Mouse (Mus musculus): ENCODE data around the gene Zbtb25. TPM values are rescaled to one million over a fixed set of nuclear protein-coding genes. Genes with fewer than 3 reads are reported as not detected.
A peak's percentile ranks its signal among the peaks of the same experiment; 100 is the strongest.

The Zbtb25 gene
- polyA plus RNA-seq, 1 experiment from 2014 or later, result 4.3 TPM

GRCm38 (mm10) chr12:76380151-76380550, 10.7 kb upstream of the Zbtb25 start:
- H3K36me3 ChIP-seq (ENCODE audit: control insufficient read depth, insufficient read depth), result peaks cover 7% of the 10 kb centered on the region; the same call in 1 of the 2 replicates
- no peaks in the 10 kb centered on the region for H3K9me3 ChIP-seq (ENCODE audit: control insufficient read depth)
- 41% methylated on average over 7 of the region's 7 CpGs for WGBS
- H3K4me1 ChIP-seq (replicated peaks; ENCODE audit: control insufficient read depth, insufficient read depth, low read length), result no peaks in the 10 kb centered on the region
- no peak overlapping the region for H3K9ac ChIP-seq (ENCODE audit: low read depth, low read length)
- ATAC-seq, result no peak
- TF ChIP-seq CTCF (IDR thresholded peaks at IDR 0.05; ENCODE audit: low read depth), result no peak
- no peak overlapping the region for H3K27ac ChIP-seq (ENCODE audit: low read depth, low read length)
- H3K4me2 ChIP-seq (replicated peaks; ENCODE audit: low read depth), result no peak overlapping the region
- no peaks in the 10 kb centered on the region for H3K27me3 ChIP-seq (replicated peaks; ENCODE audit: control insufficient read depth, insufficient read depth, low read length)
- H3K4me3 ChIP-seq (ENCODE audit: low read depth, low read length), result no peak overlapping the region

DNA sequence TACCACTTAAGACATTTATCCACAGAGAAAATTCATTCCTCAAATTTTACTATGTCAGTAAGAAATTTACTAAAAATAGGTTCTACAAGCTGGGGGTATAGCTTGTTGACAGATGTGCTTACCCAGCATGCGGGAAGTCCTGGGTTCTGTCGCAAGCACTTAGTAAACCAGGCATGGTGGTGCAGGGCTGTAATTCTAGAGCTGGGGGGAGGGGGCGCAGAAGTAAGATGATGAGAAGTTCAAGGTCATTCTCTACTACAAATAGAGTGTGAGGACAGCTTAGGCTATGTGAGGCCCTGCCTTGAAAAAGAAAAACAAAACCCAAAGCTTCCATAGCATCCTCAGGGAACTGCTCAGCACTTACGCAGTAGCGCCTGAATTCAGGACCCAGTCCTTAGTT, 9.2 kb upstream of the Zbtb25 start:
- Histone ChIP-seq H3K36me3 (ENCODE audit: control insufficient read depth, insufficient read depth) (no peaks in the 10 kb centered on the region), H3K27me3 (replicated peaks; ENCODE audit: control insufficient read depth, insufficient read depth, low read length) (no peaks in the 10 kb centered on the region), H3K4me3 (ENCODE audit: low read depth, low read length) (no peak overlapping the region), H3K27ac (ENCODE audit: low read depth, low read length) (no peak overlapping the region), H3K4me2 (replicated peaks; ENCODE audit: low read depth) (no peak overlapping the region), H3K4me1 (replicated peaks; ENCODE audit: control insufficient read depth, insufficient read depth, low read length) (no peaks in the 10 kb centered on the region), H3K9me3 (ENCODE audit: control insufficient read depth) (no peaks in the 10 kb centered on the region), H3K9ac (ENCODE audit: low read depth, low read length) (no peak overlapping the region)
- 80% methylated on average over 5 of the region's 5 CpGs for WGBS
- ATAC-seq, result no peak
- TF ChIP-seq CTCF (IDR thresholded peaks at IDR 0.05; ENCODE audit: low read depth), result no peak

GRCm38 (mm10) chr12:76377726-76378125, 8.3 kb upstream of the Zbtb25 start:
- H3K9ac ChIP-seq (ENCODE audit: low read depth, low read length), result no peak overlapping the region
- no peak overlapping the region for H3K4me3 ChIP-seq (ENCODE audit: low read depth, low read length)
- 85% methylated on average over 3 of the region's 3 CpGs for WGBS
- H3K27ac ChIP-seq (ENCODE audit: low read depth, low read length), result no peak overlapping the region
- H3K4me2 ChIP-seq (replicated peaks; ENCODE audit: low read depth), result no peak overlapping the region
- no peaks in the 10 kb centered on the region for H3K9me3 ChIP-seq (ENCODE audit: control insufficient read depth)
- no peaks in the 10 kb centered on the region for H3K27me3 ChIP-seq (replicated peaks; ENCODE audit: control insufficient read depth, insufficient read depth, low read length)
- ATAC-seq, result no peak
- H3K36me3 ChIP-seq (ENCODE audit: control insufficient read depth, insufficient read depth), result no peaks in the 10 kb centered on the region
- TF ChIP-seq CTCF (IDR thresholded peaks at IDR 0.05; ENCODE audit: low read depth), result no peak
- H3K4me1 ChIP-seq (replicated peaks; ENCODE audit: control insufficient read depth, insufficient read depth, low read length), result no peaks in the 10 kb centered on the region

- ATAC-seq, result no peak
- Histone ChIP-seq H3K36me3 (ENCODE audit: control insufficient read depth, insufficient read depth) (no peaks in the 10 kb centered on the region), H3K27me3 (replicated peaks; ENCODE audit: control insufficient read depth, insufficient read depth, low read length) (no peaks in the 10 kb centered on the region), H3K9me3 (ENCODE audit: control insufficient read depth) (no peaks in the 10 kb centered on the region), H3K9ac (ENCODE audit: low read depth, low read length) (no peak overlapping the region), H3K27ac (ENCODE audit: low read depth, low read length) (no peak overlapping the region), H3K4me1 (replicated peaks; ENCODE audit: control insufficient read depth, insufficient read depth, low read length) (0 out of 2 replicates have a peak, but pooled peaks cover 6% of the 10 kb centered on the region), H3K4me2 (replicated peaks; ENCODE audit: low read depth) (no peak overlapping the region), H3K4me3 (ENCODE audit: low read depth, low read length) (no peak overlapping the region)
- 94% methylated on average over 6 of the region's 6 CpGs for WGBS
- no peak for TF ChIP-seq CTCF (IDR thresholded peaks at IDR 0.05; ENCODE audit: low read depth)
Observed at GRCm38 (mm10) chr12:76377059-76377458, 7.7 kb upstream of the Zbtb25 start.

DNA sequence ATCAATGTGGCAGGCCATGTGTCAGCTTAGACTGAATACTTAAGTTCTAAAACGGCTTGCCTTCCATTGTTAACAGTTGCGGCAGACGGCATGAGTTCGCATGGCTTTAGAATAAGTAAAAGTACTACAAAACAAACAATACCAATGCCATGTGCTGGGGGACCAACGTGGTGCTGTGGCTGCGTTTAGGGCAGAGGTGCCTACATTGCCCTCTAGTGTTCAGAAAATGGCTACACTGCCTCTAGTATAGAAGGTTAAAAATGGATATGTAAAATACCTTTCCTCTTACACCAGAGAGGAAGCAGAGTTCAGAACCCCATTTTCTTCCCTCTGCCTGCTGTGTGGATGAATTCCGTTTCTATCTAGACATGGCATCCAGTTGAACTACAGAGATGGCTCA, 7.2 kb upstream of the Zbtb25 start:
- 0 out of 2 replicates have a peak, but pooled peaks cover 6% of the 10 kb centered on the region for H3K4me1 ChIP-seq (replicated peaks; ENCODE audit: control insufficient read depth, insufficient read depth, low read length)
- H3K9ac ChIP-seq (ENCODE audit: low read depth, low read length), result no peak overlapping the region
- WGBS, result 40% methylated on average over 7 of the region's 7 CpGs
- ATAC-seq, result peak; percentile 14; the same call in 1 of the 2 replicates
- H3K27ac ChIP-seq (ENCODE audit: low read depth, low read length), result no peak overlapping the region
- H3K9me3 ChIP-seq (ENCODE audit: control insufficient read depth), result no peaks in the 10 kb centered on the region
- H3K27me3 ChIP-seq (replicated peaks; ENCODE audit: control insufficient read depth, insufficient read depth, low read length), result no peaks in the 10 kb centered on the region
- no peak overlapping the region for H3K4me3 ChIP-seq (ENCODE audit: low read depth, low read length)
- TF ChIP-seq CTCF (IDR thresholded peaks at IDR 0.05; ENCODE audit: low read depth), result peak; percentile 77
- no peaks in the 10 kb centered on the region for H3K36me3 ChIP-seq (ENCODE audit: control insufficient read depth, insufficient read depth)
- H3K4me2 ChIP-seq (replicated peaks; ENCODE audit: low read depth), result no peak overlapping the region

- H3K4me2 ChIP-seq (replicated peaks; ENCODE audit: low read depth), result no peak overlapping the region
- no peak overlapping the region for H3K4me3 ChIP-seq (ENCODE audit: low read depth, low read length)
- no peaks in the 10 kb centered on the region for H3K36me3 ChIP-seq (ENCODE audit: control insufficient read depth, insufficient read depth)
- 0 out of 2 replicates have a peak, but pooled peaks cover 6% of the 10 kb centered on the region for H3K4me1 ChIP-seq (replicated peaks; ENCODE audit: control insufficient read depth, insufficient read depth, low read length)
- ATAC-seq, result no peak
- no peak for TF ChIP-seq CTCF (IDR thresholded peaks at IDR 0.05; ENCODE audit: low read depth)
- no peak overlapping the region for H3K27ac ChIP-seq (ENCODE audit: low read depth, low read length)
- H3K9me3 ChIP-seq (ENCODE audit: control insufficient read depth), result no peaks in the 10 kb centered on the region
- H3K9ac ChIP-seq (ENCODE audit: low read depth, low read length), result no peak overlapping the region
- WGBS, result 79% methylated on average over 3 of the region's 3 CpGs
- no peaks in the 10 kb centered on the region for H3K27me3 ChIP-seq (replicated peaks; ENCODE audit: control insufficient read depth, insufficient read depth, low read length)
Observed at GRCm38 (mm10) chr12:76375506-76375905, 6.1 kb upstream of the Zbtb25 start.

DNA sequence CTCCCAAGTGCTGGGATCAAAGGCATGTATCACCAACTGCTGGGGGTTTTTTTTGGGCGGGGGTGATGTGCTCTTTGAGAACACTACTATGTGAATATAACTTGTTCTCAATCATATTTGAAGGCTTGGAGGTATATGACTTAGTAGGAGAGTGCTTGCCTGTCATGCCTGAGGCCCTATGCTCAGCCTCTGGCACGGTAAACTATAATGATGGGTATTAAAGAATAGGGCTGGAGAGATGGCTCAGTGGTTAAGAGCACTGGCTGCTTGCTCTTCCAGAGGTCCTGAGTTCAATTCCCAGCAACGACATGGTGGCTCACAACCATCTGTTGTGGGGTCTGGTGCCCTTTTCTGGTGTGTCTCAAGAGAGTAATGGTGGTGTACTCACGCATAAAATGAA, 5.5 kb upstream of the Zbtb25 start:
- no peak overlapping the region for H3K9ac ChIP-seq (ENCODE audit: low read depth, low read length)
- no peaks in the 10 kb centered on the region for H3K36me3 ChIP-seq (ENCODE audit: control insufficient read depth, insufficient read depth)
- H3K4me2 ChIP-seq (replicated peaks; ENCODE audit: low read depth), result no peak overlapping the region
- H3K27ac ChIP-seq (ENCODE audit: low read depth, low read length), result no peak overlapping the region
- WGBS, result 83% methylated on average over 4 of the region's 4 CpGs
- H3K4me1 ChIP-seq (replicated peaks; ENCODE audit: control insufficient read depth, insufficient read depth, low read length), result 0 out of 2 replicates have a peak, but pooled peaks cover 6% of the 10 kb centered on the region
- no peaks in the 10 kb centered on the region for H3K9me3 ChIP-seq (ENCODE audit: control insufficient read depth)
- no peaks in the 10 kb centered on the region for H3K27me3 ChIP-seq (replicated peaks; ENCODE audit: control insufficient read depth, insufficient read depth, low read length)
- TF ChIP-seq CTCF (IDR thresholded peaks at IDR 0.05; ENCODE audit: low read depth), result no peak
- ATAC-seq, result no peak
- no peak overlapping the region for H3K4me3 ChIP-seq (ENCODE audit: low read depth, low read length)
